Mouse (Mus musculus) embryonic facial prominence, embryonic 12.5 days (tissue): ENCODE measurements around the gene Kifc3. TPM values are rescaled to one million over a fixed set of nuclear protein-coding genes. Genes with fewer than 3 reads are reported as not detected.
"Not testable (repeated sequence)": the region's sequence is repeated elsewhere in the genome, so short reads cannot be mapped to it uniquely, and the experiment has no call there.

ENCODE experiments used
- ATAC-seq: fragments of 200-750 bp; cut with Nextera tagmentation; 2 replicates; pipeline ENCODE4 v1.8.0; 2017; ENCODE audit not compliant: insufficient number of reproducible peaks, insufficient read depth, low FRiP score, low TSS enrichment
- H3K27ac ChIP-seq: fragments of 300-500 bp; sonication (generic); 2 replicates; pipeline ENCODE4 v1.5.1; 2016; ENCODE audit warnings: mild to moderate bottlenecking
- H3K27me3 ChIP-seq: fragments of 300-500 bp; sonication (generic); 2 replicates; pipeline ENCODE4 v1.6.1; 2016; ENCODE audit warnings: mild to moderate bottlenecking, moderate library complexity
- H3K36me3 ChIP-seq: fragments of 300-500 bp; sonication (generic); 2 replicates; pipeline ENCODE4 v1.6.1; 2016; ENCODE audit warnings: mild to moderate bottlenecking
- H3K4me1 ChIP-seq: fragments of 300-500 bp; sonication (generic); 2 replicates; pipeline ENCODE4 v1.6.1; 2016
- H3K4me2 ChIP-seq: fragments of 300-500 bp; sonication (generic); replicated peaks from 2 replicates; pipeline ENCODE4 v1.6.1; 2016; ENCODE audit warnings: mild to moderate bottlenecking, moderate library complexity
- H3K4me3 ChIP-seq: fragments of 300-500 bp; sonication (generic); 2 replicates; pipeline ENCODE4 v1.5.1; 2016; ENCODE audit warnings: mild to moderate bottlenecking
- H3K9ac ChIP-seq: fragments of 300-500 bp; sonication (generic); 2 replicates; pipeline ENCODE4 v1.6.1; 2016; ENCODE audit warnings: mild to moderate bottlenecking, moderate library complexity
- H3K9me3 ChIP-seq: fragments of 300-500 bp; sonication (generic); 2 replicates; pipeline ENCODE4 v1.6.1; 2016; ENCODE audit warnings: mild to moderate bottlenecking, moderate library complexity
- WGBS: fragments of 180-500 bp; shearing (Covaris S2); methylation state at CpG from one replicate; pipeline ENCODE4 v1.1.7; 2016; 5-methylcytosine and 5-hydroxymethylcytosine counted together
- polyA plus RNA-seq: library from polyadenylated mRNA; unstranded; fragments of >200 nt; fragmentation: Nextera tagmentation; extraction: Ambion mirVana; gene quantifications from 2 replicates; pipeline ENCODE4 v1.2.1, GENCODE M21; 2016

The Kifc3 gene
- 11.7 and 15.1 TPM in 2 replicates for polyA plus RNA-seq

DNA sequence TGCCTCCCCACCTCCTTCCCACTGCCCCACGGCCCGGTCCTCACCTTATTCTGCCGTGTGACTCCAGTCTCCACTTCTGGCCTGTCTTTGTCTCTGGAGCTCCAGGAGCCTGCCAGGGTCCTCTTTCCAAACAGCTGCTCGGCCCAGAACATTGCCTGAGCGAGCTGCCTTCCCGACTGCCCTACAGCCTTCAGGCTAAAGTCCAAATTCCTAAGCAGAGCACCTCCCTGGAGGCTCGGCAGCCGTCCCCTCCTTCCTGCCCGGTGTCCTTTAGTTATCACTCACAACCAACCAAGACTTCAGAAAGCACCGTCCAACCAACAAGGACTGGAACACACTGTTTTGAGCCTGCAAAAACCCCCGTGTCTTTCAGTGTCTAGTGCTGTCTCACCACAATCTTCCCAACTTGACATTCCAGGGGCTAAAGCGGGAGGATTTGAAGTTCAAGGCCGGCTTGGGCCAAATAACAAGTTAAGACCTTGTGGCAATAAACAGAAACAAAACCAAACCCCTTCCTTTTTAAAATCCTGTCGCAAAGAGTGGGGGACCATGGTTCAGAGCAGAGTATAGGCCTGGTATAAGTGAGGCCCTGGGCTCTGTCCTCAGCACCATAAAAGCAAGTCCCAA is at the start of gene Kifc3:
Gene Kifc3, minus strand, starts transcription at position 164 of the 627 bp plus-strand sequence.
- Histone ChIP-seq H3K4me3 (no peak within 1 kb of the TSS), H3K4me1 (no peaks in the 10 kb centered on the region), H3K27ac (no peak within 1 kb of the TSS), H3K4me2 (no peak within 1 kb of the TSS), H3K27me3 (no peaks in the 10 kb centered on the region), H3K9ac (no peak within 1 kb of the TSS), H3K36me3 (no peaks in the 10 kb centered on the region), H3K9me3 (no peaks in the 10 kb centered on the region)
- ATAC-seq, result no peak
- WGBS, result 45% methylated on average over 14 of the region's 14 CpGs

DNA sequence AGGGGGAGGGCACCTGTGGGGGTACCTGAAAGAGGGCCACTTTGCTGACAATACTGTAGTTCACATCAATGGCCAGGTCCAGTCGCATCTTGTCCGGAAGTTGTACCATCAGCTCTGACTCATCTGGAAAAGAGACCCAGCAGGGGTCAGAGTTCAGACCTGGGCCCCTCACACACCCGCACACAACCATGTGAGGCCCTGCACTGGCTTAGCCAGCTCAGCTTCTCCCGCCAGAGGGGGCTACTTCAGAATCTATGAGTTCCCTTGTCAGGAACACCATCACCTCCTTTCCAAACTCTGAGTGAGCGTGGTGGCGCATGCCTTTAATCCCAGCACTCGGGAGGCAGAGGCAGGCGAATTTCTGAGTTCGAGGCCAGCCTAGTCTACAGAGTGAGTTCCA is 49.4 kb upstream of the Kifc3 start:
- WGBS, result 67% methylated on average over 9 of the region's 9 CpGs
- H3K27me3 ChIP-seq, result no peaks in the 10 kb centered on the region
- no peaks in the 10 kb centered on the region for H3K36me3 ChIP-seq
- no peaks in the 10 kb centered on the region for H3K4me1 ChIP-seq
- no peak overlapping the region for H3K27ac ChIP-seq
- no peaks in the 10 kb centered on the region for H3K9me3 ChIP-seq
- H3K4me3 ChIP-seq, result no peak overlapping the region
- no peak overlapping the region for H3K9ac ChIP-seq
- H3K4me2 ChIP-seq, result no peak overlapping the region
- ATAC-seq, result no peak

DNA sequence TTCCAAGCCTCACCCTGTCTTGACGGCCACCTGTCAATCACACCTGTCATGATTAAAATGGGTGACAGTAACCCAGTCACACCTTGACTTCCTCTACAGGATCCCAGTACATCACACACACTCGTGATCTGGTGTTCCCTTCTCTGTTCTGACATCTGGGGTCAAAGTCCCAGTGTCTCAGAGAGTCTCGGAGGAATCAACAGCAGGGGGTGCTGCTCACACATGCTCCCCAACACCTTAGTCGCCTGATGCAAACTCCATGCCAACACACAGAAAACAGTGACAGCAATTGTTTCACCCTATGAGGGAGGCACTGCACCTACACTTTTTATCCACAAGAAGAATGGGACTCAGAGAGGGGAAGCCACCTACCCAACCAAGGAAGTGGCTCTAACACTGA is 47.2 kb upstream of the Kifc3 start:
- no peak overlapping the region for H3K4me2 ChIP-seq
- no peaks in the 10 kb centered on the region for H3K9me3 ChIP-seq
- H3K27ac ChIP-seq, result no peak overlapping the region
- H3K4me3 ChIP-seq, result no peak overlapping the region
- no peaks in the 10 kb centered on the region for H3K36me3 ChIP-seq
- WGBS, result 62% methylated on average over 4 of the region's 4 CpGs
- no peak for ATAC-seq
- no peak overlapping the region for H3K9ac ChIP-seq
- no peaks in the 10 kb centered on the region for H3K27me3 ChIP-seq
- H3K4me1 ChIP-seq, result peaks cover 7% of the 10 kb centered on the region; the same call in 1 of the 2 replicates

DNA sequence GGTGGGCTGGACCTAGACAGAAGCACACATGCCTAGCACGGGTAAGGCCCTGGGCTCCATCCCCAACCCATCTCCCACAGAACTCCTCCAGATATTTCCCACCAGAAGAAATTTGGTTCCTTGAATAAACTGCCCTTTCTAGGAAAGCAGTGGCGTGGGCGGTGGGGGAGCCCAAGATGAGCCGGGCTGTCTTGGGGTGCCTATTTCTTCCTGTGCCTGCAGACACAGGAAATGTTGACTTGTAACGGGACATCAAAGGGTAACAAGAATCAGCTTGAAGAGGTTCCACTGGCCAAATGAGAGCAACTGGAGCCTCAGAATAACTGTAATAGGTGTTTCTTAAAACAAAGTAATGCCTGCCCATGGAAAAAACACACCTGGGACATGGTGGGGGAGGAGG is 44.7 kb upstream of the Kifc3 start:
- no peaks in the 10 kb centered on the region for H3K9me3 ChIP-seq
- 77% methylated on average over 5 of the region's 5 CpGs for WGBS
- H3K27ac ChIP-seq, result no peak overlapping the region
- no peak overlapping the region for H3K4me3 ChIP-seq
- no peak overlapping the region for H3K9ac ChIP-seq
- no peaks in the 10 kb centered on the region for H3K27me3 ChIP-seq
- H3K36me3 ChIP-seq, result no peaks in the 10 kb centered on the region
- no peak for ATAC-seq
- H3K4me2 ChIP-seq, result no peak overlapping the region
- H3K4me1 ChIP-seq, result peaks cover 8% of the 10 kb centered on the region; the same call in 1 of the 2 replicates

DNA sequence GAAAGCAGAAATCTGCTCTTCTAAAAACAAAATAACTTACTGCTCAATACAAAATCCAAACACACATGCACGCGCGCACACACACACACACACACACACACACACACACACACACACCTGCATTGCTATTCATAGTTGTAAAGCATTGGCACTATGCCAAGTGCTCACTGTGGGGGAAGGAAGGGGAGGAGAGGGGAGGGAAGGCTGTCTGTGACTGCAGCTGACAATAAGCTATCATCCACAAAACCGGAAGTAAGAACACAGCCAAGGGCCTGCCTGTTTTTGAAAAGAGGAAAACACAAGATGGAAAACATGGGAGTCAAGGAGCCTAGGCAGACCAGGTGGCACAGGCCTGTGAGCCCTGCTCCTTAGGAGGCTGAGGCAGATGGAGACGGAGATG is 42.6 kb upstream of the Kifc3 start:
- H3K4me2 ChIP-seq, result no peak overlapping the region
- H3K4me3 ChIP-seq, result no peak overlapping the region
- H3K4me1 ChIP-seq, result peaks cover 8% of the 10 kb centered on the region; the same call in 1 of the 2 replicates
- peak; percentile 30; the same call in 1 of the 2 replicates for ATAC-seq
- H3K9ac ChIP-seq, result no peak overlapping the region
- no peak overlapping the region for H3K27ac ChIP-seq
- H3K36me3 ChIP-seq, result no peaks in the 10 kb centered on the region
- H3K27me3 ChIP-seq, result no peaks in the 10 kb centered on the region
- no peaks in the 10 kb centered on the region for H3K9me3 ChIP-seq
- 75% methylated on average over 5 of the region's 5 CpGs for WGBS

DNA sequence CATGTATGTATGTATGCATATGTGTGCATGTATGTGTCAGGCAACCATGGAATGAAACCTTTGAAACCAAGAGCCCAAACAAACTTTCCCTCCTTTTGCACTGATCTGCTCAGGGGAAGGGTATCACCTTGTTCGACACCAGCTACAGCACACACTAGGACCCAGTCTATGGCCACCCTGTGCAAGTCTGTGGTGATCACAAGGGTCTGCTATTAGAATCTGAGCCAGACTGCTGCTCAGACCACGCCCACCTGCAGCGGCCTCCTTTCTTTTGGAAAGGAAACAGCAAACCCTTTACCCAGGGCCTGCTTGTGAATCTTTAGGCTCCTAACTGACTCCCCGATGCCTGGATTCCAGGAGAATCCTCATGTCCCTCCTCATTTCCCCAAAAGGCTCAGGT is 41.2 kb upstream of the Kifc3 start:
- Histone ChIP-seq H3K36me3 (no peaks in the 10 kb centered on the region), H3K27ac (no peak overlapping the region), H3K4me1 (peaks cover 8% of the 10 kb centered on the region; the same call in 1 of the 2 replicates), H3K27me3 (no peaks in the 10 kb centered on the region), H3K4me3 (no peak overlapping the region), H3K9me3 (no peaks in the 10 kb centered on the region), H3K4me2 (no peak overlapping the region), H3K9ac (no peak overlapping the region)
- WGBS, result 67% methylated on average over 4 of the region's 4 CpGs
- no peak for ATAC-seq

DNA sequence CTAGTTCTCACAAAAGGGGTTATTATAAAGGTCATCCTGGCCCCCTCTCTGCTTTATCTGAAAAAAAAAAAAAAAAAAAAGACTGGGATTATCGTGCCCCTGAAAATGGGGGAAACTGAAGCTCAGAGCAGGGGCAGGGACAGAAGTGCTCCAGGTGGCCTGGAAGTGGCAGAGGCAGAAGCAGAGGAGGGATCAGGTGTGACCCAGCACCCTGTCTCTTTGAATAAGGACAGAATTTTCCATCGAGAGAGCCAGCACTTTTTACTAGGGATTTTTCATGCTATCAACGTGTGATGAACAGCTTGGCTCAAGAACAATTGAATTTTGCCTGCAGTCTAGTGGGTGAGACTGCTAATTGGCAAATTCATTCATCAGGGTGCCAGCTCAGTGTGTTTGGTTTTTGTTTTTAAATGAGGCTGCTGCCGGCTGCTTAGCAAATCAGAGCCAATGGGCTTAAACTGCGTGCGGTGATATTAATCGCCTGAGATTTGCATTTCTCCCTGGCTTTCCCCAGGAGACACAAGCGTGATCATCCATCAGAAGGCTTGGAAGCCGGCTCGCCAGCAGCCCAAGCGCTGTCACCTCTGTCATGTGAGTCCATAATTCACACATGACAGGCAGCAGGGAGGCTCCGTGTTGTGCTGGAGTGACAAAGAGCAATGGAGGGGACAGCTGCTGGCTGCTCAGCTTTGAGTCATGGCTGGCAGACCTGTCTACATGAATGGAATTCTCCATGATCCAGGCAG is 40.4 kb upstream of the Kifc3 start:
- no peaks in the 10 kb centered on the region for H3K36me3 ChIP-seq
- ATAC-seq, result no peak
- no peak overlapping the region for H3K27ac ChIP-seq
- no peak overlapping the region for H3K4me2 ChIP-seq
- no peaks in the 10 kb centered on the region for H3K27me3 ChIP-seq
- no peak overlapping the region for H3K4me3 ChIP-seq
- no peak overlapping the region for H3K9ac ChIP-seq
- 65% methylated on average over 12 of the region's 12 CpGs for WGBS
- H3K4me1 ChIP-seq, result peaks cover 8% of the 10 kb centered on the region; the same call in 1 of the 2 replicates
- no peaks in the 10 kb centered on the region for H3K9me3 ChIP-seq

DNA sequence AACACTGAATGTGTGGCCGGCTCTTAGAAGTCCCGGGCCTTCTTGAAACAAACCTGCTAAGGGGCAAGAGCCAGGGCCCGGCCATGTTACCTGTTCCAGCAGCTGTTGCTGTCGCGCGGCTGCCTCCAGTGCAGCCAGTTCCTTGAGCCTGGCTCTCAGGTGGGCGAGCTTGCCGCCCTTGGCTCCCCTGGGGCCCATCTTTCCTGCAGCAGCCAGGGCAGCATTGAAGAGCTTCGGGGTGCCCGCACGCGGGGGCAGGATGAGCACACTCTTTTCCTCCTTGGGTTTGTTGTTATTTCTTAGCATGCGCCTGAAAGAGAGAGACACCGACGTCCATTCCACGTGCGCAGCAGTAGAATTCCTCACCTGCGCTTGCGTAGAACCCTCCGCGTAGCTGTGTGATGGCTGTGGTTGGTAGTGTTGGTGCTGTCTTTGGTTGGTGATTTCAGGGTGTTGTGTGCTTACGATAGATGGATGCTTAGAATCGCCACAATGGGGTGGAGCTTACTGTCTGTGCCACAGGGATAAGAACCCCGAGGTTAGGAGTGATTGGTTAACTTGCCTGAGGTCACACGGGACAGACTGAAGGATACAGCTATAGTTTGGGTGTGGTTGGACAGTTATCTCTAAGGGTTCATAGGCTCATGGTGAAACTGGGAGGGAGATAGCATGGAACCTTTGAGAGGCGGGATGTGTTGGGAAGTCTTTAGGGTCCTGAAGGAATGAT is 39.6 kb upstream of the Kifc3 start:
- no peaks in the 10 kb centered on the region for H3K9me3 ChIP-seq
- 86% methylated on average over 26 of the region's 26 CpGs for WGBS
- ATAC-seq, result no peak
- H3K4me3 ChIP-seq, result no peak overlapping the region
- H3K27ac ChIP-seq, result no peak overlapping the region
- no peak overlapping the region for H3K4me2 ChIP-seq
- no peaks in the 10 kb centered on the region for H3K36me3 ChIP-seq
- H3K9ac ChIP-seq, result no peak overlapping the region
- no peaks in the 10 kb centered on the region for H3K27me3 ChIP-seq
- peaks cover 8% of the 10 kb centered on the region; the same call in 1 of the 2 replicates for H3K4me1 ChIP-seq

DNA sequence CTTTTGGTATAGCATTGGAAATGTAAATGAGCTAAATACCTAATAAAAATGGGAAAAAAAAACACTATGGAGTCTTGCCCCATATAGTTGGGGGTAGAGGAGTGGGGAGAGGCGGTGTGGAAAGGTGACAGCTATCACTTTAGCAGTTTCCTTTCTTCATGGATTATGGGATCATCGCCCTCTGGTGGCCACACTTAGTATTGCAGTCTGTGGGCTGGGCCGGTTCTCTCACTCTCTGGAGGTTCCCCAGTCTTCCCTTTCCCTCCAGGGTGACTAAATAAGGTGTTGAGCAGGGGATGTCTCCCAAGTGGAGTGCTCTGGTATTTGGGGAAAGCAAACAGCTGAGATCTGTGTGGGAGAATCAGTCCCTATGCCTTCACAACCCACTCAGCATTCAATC is 33.1 kb upstream of the Kifc3 start:
- no peak overlapping the region for H3K27ac ChIP-seq
- 3% methylated on average over 3 of the region's 3 CpGs for WGBS
- no peak overlapping the region for H3K4me2 ChIP-seq
- no peak for ATAC-seq
- no peaks in the 10 kb centered on the region for H3K36me3 ChIP-seq
- no peaks in the 10 kb centered on the region for H3K9me3 ChIP-seq
- no peak overlapping the region for H3K9ac ChIP-seq
- no peak overlapping the region for H3K4me3 ChIP-seq
- H3K4me1 ChIP-seq, result no peaks in the 10 kb centered on the region
- no peaks in the 10 kb centered on the region for H3K27me3 ChIP-seq

DNA sequence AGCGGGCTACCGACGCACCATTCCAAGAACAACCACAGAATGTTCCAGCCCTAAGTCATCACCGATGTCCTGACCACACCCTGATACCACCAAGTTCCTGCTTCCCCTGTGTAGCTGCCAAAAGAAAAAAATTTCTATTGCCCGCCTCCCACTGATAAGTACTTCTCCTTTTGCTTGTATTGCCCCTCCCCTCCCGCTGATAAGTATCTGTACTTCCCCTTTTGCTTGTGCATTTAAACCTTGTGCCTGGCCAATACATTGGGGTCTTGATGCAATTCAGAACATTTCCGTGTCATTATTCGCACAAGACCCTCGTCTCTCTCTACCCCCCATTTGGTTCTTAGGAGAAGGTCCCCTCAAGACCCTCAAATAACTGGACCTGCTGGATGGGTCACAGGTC is 27.5 kb upstream of the Kifc3 start:
- not testable (repeated sequence) for H3K4me2 ChIP-seq, ATAC-seq, H3K4me3 ChIP-seq, H3K27ac ChIP-seq, H3K9ac ChIP-seq, H3K36me3 ChIP-seq, H3K9me3 ChIP-seq, H3K27me3 ChIP-seq
- H3K4me1 ChIP-seq, result peaks cover 11% of the 10 kb centered on the region
- WGBS, result 93% methylated on average over 9 of the region's 9 CpGs

DNA sequence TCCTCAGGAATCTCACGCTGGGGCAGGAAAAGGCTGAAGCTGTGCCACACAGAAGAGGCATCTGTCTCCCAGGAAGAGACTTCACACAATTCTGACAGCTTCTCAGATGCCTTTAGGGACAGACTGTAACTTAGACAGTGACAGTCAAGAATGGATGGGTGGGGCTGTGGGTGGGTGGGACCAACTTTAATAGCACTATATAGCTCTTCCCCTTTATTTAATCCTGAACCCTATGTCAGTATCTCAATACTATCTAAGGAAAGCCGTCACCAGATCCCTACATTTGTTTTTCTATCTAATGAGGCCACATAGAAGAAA is 24.5 kb upstream of the Kifc3 start:
- Histone ChIP-seq H3K27me3 (no peaks in the 10 kb centered on the region), H3K27ac (no peak overlapping the region), H3K36me3 (no peaks in the 10 kb centered on the region), H3K4me1 (peaks cover 11% of the 10 kb centered on the region), H3K4me3 (no peak overlapping the region), H3K9ac (no peak overlapping the region), H3K4me2 (no peak overlapping the region), H3K9me3 (no peaks in the 10 kb centered on the region)
- WGBS, result 19% methylated on average over 2 of the region's 2 CpGs
- ATAC-seq, result no peak
